Mouse (Mus musculus) A20 (cell line): ENCODE data around the gene Rps2.
A peak's percentile ranks its signal among the peaks of the same experiment; 100 is the strongest.

Experiments used
- DNase-seq: peaks from one replicate; pipeline ENCODE4 v3.0.0-alpha.2; 2011; ENCODE audit warnings: low read depth, low spot score

Gene Rps2

GRCm38 (mm10) chr17:24766266-24766875, 48.5 kb downstream of the Rps2 start:
- DNase-seq, result no peak

GRCm38 (mm10) chr17:24769146-24769545, 51.2 kb downstream of the Rps2 start:
- DNase-seq, result peak; percentile 87
